8 mouse cellular contexts compared by ENCODE assay signal in the genomic region with DNA sequence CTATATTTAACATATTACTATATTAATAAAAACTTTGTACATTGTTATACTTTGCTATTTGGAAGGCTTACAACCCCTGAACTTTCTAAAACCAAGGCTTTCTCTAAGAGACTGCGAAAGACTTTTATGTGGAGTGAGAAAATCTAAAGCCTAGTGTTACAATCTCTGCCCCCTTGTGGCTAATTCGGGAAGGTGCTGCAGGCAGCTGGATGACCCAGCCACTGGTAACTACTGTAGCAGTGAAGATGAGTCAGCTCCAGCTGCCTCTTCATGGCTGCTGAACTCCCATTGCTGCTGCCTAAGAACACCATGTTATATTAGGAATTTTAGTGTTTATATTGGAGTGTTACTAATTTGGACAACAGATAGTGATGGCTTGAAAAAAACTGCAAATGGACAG.
DNase-seq lines count a peak whose midpoint lies in the region; TF ChIP-seq lines count a peak whose summit lies in the region.

No protein-coding gene starts in this region.

- H3K27me3 ChIP-seq in testis, adult 2 months (ENCODE audit: control insufficient read depth, insufficient read depth, low read length): no peaks in the 10 kb centered on the region

- no peaks in the 10 kb centered on the region for H3K4me1 ChIP-seq in testis, adult 2 months (ENCODE audit: control insufficient read depth, insufficient read depth, low read length)

- TF ChIP-seq POLR2A in brain, embryonic 14.5 days (IDR thresholded peaks at IDR 0.05; ENCODE audit: borderline replicate concordance, extremely low read depth, insufficient read depth, insufficient read length, poor library complexity, severe bottlenecking): no peak
- TF ChIP-seq POLR2A in testis, adult 2 months (IDR thresholded peaks at IDR 0.05; ENCODE audit: control insufficient read depth, low read depth, low read length): no peak

- H3K4me3 ChIP-seq in testis, adult 2 months (ENCODE audit: control insufficient read depth, low read depth, low read length): no peak overlapping the region

- peak; percentile 62 for TF ChIP-seq CTCF in brain, embryonic 14.5 days (IDR thresholded peaks at IDR 0.05; ENCODE audit: borderline replicate concordance, extremely low read depth, insufficient read depth, insufficient read length)
- peak; percentile 29; the same call in 1 of the 2 replicates for TF ChIP-seq CTCF in testis, adult 2 months (IDR thresholded peaks at IDR 0.05; ENCODE audit: control insufficient read depth, insufficient read depth, insufficient replicate concordance, low read depth, low read length)

- peak; percentile 21 to 24 for DNase-seq in left cerebral cortex, adult 18-20 months (ENCODE audit: low spot score in 2 of 2)
- no peak for DNase-seq in left cerebral cortex, postnatal 36 days (ENCODE audit: low spot score in 2 of 2)
- DNase-seq in Muller cell, postnatal 12 days (ENCODE audit: inconsistent ontology term): peak; percentile 24
- peak; percentile 57 for DNase-seq in brain, embryonic 14.5 days (ENCODE audit: low read depth)
- peak; percentile 6 for DNase-seq in layer of hippocampus, adult 9-11 months
- DNase-seq in thymus, postnatal 0 days (ENCODE audit: low spot score): no peak
- no peak for DNase-seq in lung, postnatal 4 days

- intact Hi-C loops in left cerebral cortex, postnatal 36 days (cut with DNase I): no loop called here

- H3K36me3 ChIP-seq in testis, adult 2 months (ENCODE audit: control insufficient read depth, insufficient read depth, low read length): no peaks in the 10 kb centered on the region

- no peak overlapping the region for H3K27ac ChIP-seq in testis, adult 2 months (ENCODE audit: control insufficient read depth, insufficient read depth, low read depth, low read length)

Comparison
In these comparisons a context has a peak if more than half of its experiments do, and no peak if none do; other contexts are left out.
1. DNase-seq: peak in left cerebral cortex, adult 18-20 months (2 of 2), Muller cell, postnatal 12 days (single experiment), brain, embryonic 14.5 days (single experiment) and layer of hippocampus, adult 9-11 months (single experiment); none in left cerebral cortex, postnatal 36 days (0 of 2), thymus, postnatal 0 days (single experiment) and lung, postnatal 4 days (0 of 2).